Mouse (Mus musculus): ENCODE data around the gene Csnk2a2. TPM values are rescaled to one million over a fixed set of nuclear protein-coding genes. Genes with fewer than 3 reads are reported as not detected.
A peak's percentile ranks its signal among the peaks of the same experiment; 100 is the strongest.

The Csnk2a2 gene
- polyA plus RNA-seq, 1 experiment = 19.6 TPM

DNA sequence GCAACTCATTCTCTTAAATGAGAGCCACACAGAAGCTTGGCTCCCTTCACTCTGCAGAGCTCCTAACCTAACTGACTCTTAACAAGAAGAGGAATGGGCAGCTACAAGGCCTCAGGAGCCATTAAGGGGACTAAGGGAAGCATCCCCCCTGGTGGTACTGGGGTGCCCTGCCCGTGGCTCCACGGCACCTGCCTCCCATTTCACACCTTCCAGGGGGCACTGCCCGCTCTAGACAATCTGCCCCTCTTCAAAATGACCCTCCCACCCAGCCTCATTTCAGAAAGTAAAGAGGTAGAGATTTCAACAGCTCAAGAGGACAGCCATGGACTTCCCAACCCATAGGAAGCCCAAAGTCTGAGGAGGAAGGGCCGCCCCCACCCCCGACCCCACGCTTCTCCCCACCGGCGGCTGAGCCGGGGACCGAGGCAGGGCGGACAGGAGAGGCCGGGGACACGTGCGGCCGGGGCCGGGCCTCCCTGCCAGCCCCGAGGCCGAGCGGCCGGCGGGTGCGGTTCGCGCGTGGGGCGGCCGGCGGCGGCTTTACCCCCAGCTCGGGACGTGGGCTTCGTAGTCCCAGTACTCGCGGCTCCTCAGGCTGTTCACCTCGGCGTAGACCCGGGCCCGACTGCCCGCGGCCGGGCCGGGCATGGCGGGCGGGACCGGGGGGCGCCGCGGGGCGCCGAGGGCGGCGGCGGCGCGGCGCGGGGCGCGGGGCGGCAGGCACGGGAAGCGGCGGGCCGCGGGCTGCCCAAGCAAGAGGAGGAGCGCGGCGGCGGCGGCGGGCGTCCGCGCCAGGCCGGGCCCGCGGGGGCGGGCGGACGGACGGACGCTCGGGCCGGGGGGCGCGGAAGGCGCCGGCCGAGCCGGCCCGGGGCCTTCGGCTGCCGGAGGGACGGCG lies 1.8 kb downstream of the Csnk2a2 start:
- DNase-seq = peak; percentile 1
- H3K27me3 ChIP-seq (replicated peaks; ENCODE audit: control insufficient read depth, insufficient read depth, low read length) = no peaks in the 10 kb centered on the region
- H3K4me1 ChIP-seq (ENCODE audit: control insufficient read depth, insufficient read depth, low read length) = 0 out of 2 replicates have a peak, but pooled peaks cover 4% of the 10 kb centered on the region
- H3K27ac ChIP-seq (ENCODE audit: insufficient read depth, low read depth, low read length) = no peak overlapping the region; the same call in 1 of the 2 replicates
- WGBS = 7% methylated on average over 86 of the region's 95 CpGs
- peak overlapping the region; percentile 93 for H3K4me3 ChIP-seq (ENCODE audit: insufficient read depth, low read depth, low read length)
- peaks cover under 1% of the 10 kb centered on the region; the same call in 1 of the 2 replicates for H3K36me3 ChIP-seq (ENCODE audit: control insufficient read depth, insufficient read depth, low read length)
- TF ChIP-seq POLR2A (IDR thresholded peaks at IDR 0.05; ENCODE audit: low read depth, low read length) = no peak
- TF ChIP-seq CTCF (conservative IDR thresholded peaks at IDR 0.05; ENCODE audit: insufficient read depth, insufficient read length, low read depth, low read length) = no peak

DNA sequence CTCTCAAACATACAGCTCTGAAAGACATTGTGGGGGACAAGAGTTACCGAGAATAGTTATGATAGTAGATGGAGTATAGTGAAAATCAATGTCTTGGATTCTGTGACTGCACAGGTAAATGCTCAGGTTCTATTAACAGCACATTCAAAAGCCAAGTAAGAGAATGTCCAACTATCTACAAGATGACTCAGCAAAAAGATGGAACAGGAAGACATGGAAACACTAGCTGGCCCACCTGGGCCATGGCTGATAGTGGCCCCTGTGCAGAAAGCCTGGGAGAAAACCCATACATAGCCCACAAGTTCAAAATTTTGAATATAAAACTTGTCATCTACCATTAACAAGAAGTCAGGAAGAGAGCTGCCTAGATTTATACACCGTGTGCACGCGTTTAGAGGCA lies 19.8 kb downstream of the Csnk2a2 start:
- Histone ChIP-seq H3K4me3 (ENCODE audit: insufficient read depth, low read depth, low read length) (no peak overlapping the region), H3K27me3 (replicated peaks; ENCODE audit: control insufficient read depth, insufficient read depth, low read length) (no peaks in the 10 kb centered on the region), H3K36me3 (ENCODE audit: control insufficient read depth, insufficient read depth, low read length) (peaks cover 6% of the 10 kb centered on the region; the same call in 1 of the 2 replicates), H3K27ac (ENCODE audit: insufficient read depth, low read depth, low read length) (no peak overlapping the region), H3K4me1 (ENCODE audit: control insufficient read depth, insufficient read depth, low read length) (no peaks in the 10 kb centered on the region)
- TF ChIP-seq CTCF (conservative IDR thresholded peaks at IDR 0.05; ENCODE audit: insufficient read depth, insufficient read length, low read depth, low read length) (no peak), POLR2A (IDR thresholded peaks at IDR 0.05; ENCODE audit: low read depth, low read length) (no peak)
- DNase-seq = no peak
- WGBS = 97% methylated on average over 4 of the region's 4 CpGs

DNA sequence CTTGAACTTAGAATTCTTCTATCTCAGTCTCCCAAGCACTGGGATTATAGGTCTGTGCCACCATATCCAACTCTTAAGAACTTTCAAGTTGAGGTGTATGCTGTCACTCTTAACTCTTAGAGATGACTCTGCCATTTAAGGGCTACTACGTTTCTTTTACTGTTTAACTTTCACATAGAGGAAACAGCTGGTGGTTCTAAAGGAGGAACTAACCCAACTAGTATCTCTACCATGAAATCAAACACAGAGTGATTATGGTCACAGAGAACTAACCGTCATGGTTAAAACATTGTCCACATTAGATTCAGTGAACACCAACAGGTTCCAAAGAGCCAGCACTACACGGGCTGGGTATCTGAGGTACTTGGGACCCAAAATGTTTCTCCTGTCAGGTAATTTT lies 20.8 kb downstream of the Csnk2a2 start:
- no peak for TF ChIP-seq CTCF (conservative IDR thresholded peaks at IDR 0.05; ENCODE audit: insufficient read depth, insufficient read length, low read depth, low read length)
- no peak for TF ChIP-seq POLR2A (IDR thresholded peaks at IDR 0.05; ENCODE audit: low read depth, low read length)
- H3K4me1 ChIP-seq (ENCODE audit: control insufficient read depth, insufficient read depth, low read length) = no peaks in the 10 kb centered on the region
- 92% methylated on average over 3 of the region's 3 CpGs for WGBS
- peaks cover 6% of the 10 kb centered on the region; the same call in 1 of the 2 replicates for H3K36me3 ChIP-seq (ENCODE audit: control insufficient read depth, insufficient read depth, low read length)
- no peaks in the 10 kb centered on the region for H3K27me3 ChIP-seq (replicated peaks; ENCODE audit: control insufficient read depth, insufficient read depth, low read length)
- H3K27ac ChIP-seq (ENCODE audit: insufficient read depth, low read depth, low read length) = no peak overlapping the region
- DNase-seq = no peak
- H3K4me3 ChIP-seq (ENCODE audit: insufficient read depth, low read depth, low read length) = no peak overlapping the region

DNA sequence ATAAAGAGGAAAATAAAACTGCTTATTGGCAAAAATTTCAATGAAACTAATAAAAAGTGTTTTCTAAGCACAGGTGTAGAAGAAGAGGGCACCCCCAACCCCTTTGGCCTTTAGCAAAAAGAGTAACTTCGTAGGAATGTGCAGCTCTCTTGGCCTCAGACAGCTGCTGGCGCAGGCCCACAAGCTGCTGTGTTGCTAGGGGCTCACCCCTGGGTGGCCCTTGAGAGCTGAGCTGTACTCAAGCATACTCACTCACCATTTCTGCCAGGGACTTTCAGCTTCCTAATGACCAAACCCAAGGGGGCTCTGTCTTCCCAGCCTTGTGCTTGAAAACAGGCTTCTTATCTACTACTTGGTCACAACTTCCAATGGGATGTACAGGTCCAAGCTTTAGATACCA lies 23.3 kb downstream of the Csnk2a2 start:
- Histone ChIP-seq H3K27ac (ENCODE audit: insufficient read depth, low read depth, low read length) (no peak overlapping the region), H3K4me1 (ENCODE audit: control insufficient read depth, insufficient read depth, low read length) (no peaks in the 10 kb centered on the region), H3K36me3 (ENCODE audit: control insufficient read depth, insufficient read depth, low read length) (peaks cover 1% of the 10 kb centered on the region; the same call in 1 of the 2 replicates), H3K27me3 (replicated peaks; ENCODE audit: control insufficient read depth, insufficient read depth, low read length) (no peaks in the 10 kb centered on the region), H3K4me3 (ENCODE audit: insufficient read depth, low read depth, low read length) (no peak overlapping the region)
- no peak for DNase-seq
- WGBS = 70% methylated on average over 2 of the region's 2 CpGs
- no peak for TF ChIP-seq POLR2A (IDR thresholded peaks at IDR 0.05; ENCODE audit: low read depth, low read length)
- TF ChIP-seq CTCF (conservative IDR thresholded peaks at IDR 0.05; ENCODE audit: insufficient read depth, insufficient read length, low read depth, low read length) = no peak

DNA sequence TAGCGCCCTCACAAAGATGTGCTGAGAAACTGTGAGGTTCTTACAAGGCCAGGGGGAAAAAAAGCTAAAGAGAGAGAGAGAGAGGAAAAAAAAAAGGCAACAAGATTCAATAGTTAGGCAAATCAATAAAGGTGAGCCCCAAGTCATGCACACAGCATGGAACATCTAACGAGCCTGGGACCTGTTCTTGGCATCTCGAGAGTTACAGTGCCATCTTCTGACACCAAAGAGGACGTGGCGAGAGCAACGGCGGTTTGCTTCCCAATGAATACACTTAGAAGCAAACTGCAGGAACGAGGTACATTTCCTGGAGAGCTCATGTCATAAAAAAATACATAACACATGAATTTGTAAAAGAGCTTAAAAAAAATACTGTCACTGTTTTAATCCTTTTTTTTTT lies 37.3 kb downstream of the Csnk2a2 start:
- Histone ChIP-seq H3K27ac (ENCODE audit: insufficient read depth, low read depth, low read length) (no peak overlapping the region), H3K27me3 (replicated peaks; ENCODE audit: control insufficient read depth, insufficient read depth, low read length) (no peaks in the 10 kb centered on the region), H3K36me3 (ENCODE audit: control insufficient read depth, insufficient read depth, low read length) (peaks cover 3% of the 10 kb centered on the region), H3K4me1 (ENCODE audit: control insufficient read depth, insufficient read depth, low read length) (no peaks in the 10 kb centered on the region; the same call in 1 of the 2 replicates), H3K4me3 (ENCODE audit: insufficient read depth, low read depth, low read length) (no peak overlapping the region)
- DNase-seq = no peak
- TF ChIP-seq CTCF (conservative IDR thresholded peaks at IDR 0.05; ENCODE audit: insufficient read depth, insufficient read length, low read depth, low read length) = peak; percentile 63
- no peak for TF ChIP-seq POLR2A (IDR thresholded peaks at IDR 0.05; ENCODE audit: low read depth, low read length)
- WGBS = 52% methylated on average over 8 of the region's 8 CpGs

DNA sequence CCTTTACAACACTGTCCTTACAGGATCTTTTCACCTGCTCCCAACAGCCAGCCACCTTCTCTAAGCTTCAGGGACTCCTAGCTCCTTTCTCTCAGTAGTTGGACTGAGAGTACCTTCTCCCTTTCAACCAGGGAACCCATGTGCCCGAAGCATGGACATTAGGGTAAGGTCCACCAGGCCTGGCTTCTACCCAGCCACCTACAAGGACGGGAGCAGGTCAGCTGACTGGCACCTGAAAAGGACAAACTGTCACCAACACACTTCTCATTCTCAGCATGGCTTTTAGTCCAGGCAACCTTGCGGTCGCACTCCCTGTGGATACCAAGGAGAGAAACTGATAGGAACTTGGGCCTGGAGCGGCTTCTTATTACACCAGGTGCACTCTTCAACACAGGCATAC lies 39.6 kb downstream of the Csnk2a2 start:
- DNase-seq = peak; percentile 90
- H3K27ac ChIP-seq (ENCODE audit: insufficient read depth, low read depth, low read length) = peak overlapping the region; percentile 42
- H3K36me3 ChIP-seq (ENCODE audit: control insufficient read depth, insufficient read depth, low read length) = peaks cover 2% of the 10 kb centered on the region; the same call in 1 of the 2 replicates
- no peaks in the 10 kb centered on the region; the same call in 1 of the 2 replicates for H3K4me1 ChIP-seq (ENCODE audit: control insufficient read depth, insufficient read depth, low read length)
- H3K4me3 ChIP-seq (ENCODE audit: insufficient read depth, low read depth, low read length) = no peak overlapping the region
- WGBS = 70% methylated on average over 5 of the region's 5 CpGs
- no peak for TF ChIP-seq POLR2A (IDR thresholded peaks at IDR 0.05; ENCODE audit: low read depth, low read length)
- no peak for TF ChIP-seq CTCF (conservative IDR thresholded peaks at IDR 0.05; ENCODE audit: insufficient read depth, insufficient read length, low read depth, low read length)
- no peaks in the 10 kb centered on the region for H3K27me3 ChIP-seq (replicated peaks; ENCODE audit: control insufficient read depth, insufficient read depth, low read length)

DNA sequence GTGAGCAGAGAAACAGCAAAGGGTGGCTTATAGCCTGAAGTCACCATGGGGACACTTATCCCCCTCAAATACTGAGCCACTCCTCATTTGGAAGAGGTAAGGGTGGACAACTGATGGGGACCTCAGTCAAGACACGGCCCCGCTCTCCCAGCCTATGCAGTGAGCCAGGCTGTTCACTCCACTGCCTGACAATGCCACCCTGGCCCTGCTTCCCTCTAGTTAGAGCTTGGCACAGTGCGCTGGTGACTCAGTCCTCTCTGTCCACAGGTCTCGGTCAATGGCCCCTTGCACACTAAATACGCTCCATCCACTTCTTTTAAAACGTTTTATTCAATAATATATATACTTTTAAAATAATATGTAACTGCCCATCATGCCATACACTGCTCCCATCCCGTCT lies 42.2 kb downstream of the Csnk2a2 start:
- no peak overlapping the region for H3K4me3 ChIP-seq (ENCODE audit: insufficient read depth, low read depth, low read length)
- no peaks in the 10 kb centered on the region for H3K36me3 ChIP-seq (ENCODE audit: control insufficient read depth, insufficient read depth, low read length)
- no peak for DNase-seq
- 87% methylated on average over 7 of the region's 7 CpGs for WGBS
- no peak overlapping the region for H3K27ac ChIP-seq (ENCODE audit: insufficient read depth, low read depth, low read length)
- H3K27me3 ChIP-seq (replicated peaks; ENCODE audit: control insufficient read depth, insufficient read depth, low read length) = no peaks in the 10 kb centered on the region
- TF ChIP-seq CTCF (conservative IDR thresholded peaks at IDR 0.05; ENCODE audit: insufficient read depth, insufficient read length, low read depth, low read length) (no peak), POLR2A (IDR thresholded peaks at IDR 0.05; ENCODE audit: low read depth, low read length) (no peak)
- H3K4me1 ChIP-seq (ENCODE audit: control insufficient read depth, insufficient read depth, low read length) = no peaks in the 10 kb centered on the region; the same call in 1 of the 2 replicates
